Mouse (Mus musculus) cerebellum, postnatal 10 days (tissue): ENCODE measurements around the gene Nt5e.
"Not testable (repeated sequence)": the region's sequence is repeated elsewhere in the genome, so short reads cannot be mapped to it uniquely, and the experiment has no call there.

ENCODE experiments used
- DNase-seq, 2 experiments: peaks; one replicate each; pipeline ENCODE4 v3.0.0; 2021; ENCODE audit warnings: mixed read lengths in 2 of 2

Nt5e gene

GRCm38 (mm10) chr9:88326930-88327901 lies at the start of gene Nt5e:
Gene Nt5e (plus strand): TSS chr9:88327197.
- DNase-seq = peak; percentile 88 to 90

DNA sequence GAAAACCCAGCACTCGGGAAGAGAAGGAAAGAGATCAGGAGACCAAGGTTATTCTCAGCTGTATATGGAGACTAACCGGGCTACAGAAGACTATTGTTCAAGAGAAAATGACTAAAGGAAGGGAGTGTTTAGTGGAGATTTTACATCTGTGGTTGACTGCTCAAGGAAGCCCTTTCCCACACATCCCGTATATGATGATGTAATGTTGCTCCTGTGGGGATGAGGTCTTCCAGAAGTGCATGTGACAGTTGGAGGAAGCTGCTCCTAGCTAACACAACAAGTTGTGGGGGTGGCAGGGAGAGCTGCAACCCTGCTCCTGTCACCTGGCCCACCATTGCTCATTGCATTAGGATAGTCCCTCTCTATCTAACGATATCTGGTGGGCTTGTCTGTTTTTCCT lies 49.4 kb upstream of the Nt5e start:
- no peak for DNase-seq

- no peak for DNase-seq
Measured at GRCm38 (mm10) chr9:88279728-88280127, 47.3 kb upstream of the Nt5e start.

DNA sequence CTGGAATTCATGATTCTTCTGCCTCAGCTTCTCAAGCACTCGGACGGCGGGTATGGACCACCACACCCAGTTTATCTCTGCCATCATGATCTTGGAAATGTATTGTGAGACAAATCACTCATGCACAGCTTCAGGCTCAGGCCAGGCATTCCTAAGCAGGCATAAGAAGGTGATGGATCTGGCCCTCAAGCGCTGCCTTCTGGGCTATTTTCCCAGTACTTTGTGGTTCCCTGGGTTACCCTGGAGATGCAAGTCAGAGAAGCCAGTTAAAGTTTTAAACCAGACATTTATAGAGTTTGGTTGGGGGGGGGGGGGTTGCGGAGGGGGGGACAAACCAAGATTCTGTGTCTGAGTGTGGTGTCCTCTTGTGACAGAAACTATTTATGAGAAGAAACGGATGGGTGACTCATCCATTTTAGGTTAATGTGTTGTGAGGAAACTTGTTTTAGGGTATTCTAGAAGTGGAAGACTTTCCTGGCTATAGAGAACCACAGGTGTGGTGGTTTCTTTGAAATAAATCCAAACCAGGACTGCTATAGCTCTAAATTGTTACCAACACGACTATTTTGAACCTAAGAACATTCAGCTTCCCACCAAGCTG lies 37.3 kb upstream of the Nt5e start:
- DNase-seq = no peak

DNA sequence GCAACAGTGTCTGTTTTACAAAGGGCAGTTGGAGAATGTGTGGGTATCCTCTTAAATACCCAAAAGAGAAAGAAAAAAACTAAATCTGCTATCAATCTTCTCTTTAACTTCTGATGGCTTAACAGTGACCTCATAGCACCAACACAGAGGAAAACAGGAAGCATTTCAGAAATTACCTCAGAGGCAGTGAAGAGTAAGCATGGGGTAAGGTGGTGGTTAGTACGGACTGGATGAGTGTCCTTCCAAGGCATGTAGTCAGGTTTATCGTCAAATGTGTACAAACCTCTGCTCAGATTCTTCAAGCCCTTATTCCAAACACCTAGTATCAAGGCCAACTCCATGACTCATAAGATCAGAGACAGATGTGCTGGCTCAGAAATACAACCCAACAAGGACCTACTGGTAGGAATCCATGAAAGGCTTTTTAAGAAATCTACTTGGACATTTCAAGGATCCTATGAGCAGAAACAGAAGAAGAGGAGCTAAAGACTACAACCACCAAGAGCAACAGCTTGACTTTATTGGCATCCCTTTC lies 34.1 kb upstream of the Nt5e start:
- no peak for DNase-seq

DNA sequence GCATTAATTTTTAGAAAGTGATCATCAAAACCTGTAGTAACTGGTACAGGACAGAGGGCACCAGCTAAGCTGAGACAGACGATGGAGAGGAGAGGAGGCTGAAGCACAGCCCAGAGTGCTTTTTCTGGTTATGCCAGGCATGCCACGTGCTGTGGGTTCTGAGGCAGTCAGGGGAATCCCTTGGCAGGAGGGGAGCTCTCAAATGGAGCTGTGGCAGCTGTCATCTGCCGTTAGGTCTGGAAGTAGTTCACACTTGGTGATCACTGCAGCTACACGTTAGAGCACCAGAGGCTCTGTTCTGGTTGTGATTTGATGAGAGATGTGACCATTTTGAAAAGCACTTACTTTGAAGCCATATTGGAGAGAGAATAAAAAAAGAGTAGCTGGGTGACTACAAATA lies 31.2 kb upstream of the Nt5e start:
- DNase-seq = peak; percentile 67 to 74

DNA sequence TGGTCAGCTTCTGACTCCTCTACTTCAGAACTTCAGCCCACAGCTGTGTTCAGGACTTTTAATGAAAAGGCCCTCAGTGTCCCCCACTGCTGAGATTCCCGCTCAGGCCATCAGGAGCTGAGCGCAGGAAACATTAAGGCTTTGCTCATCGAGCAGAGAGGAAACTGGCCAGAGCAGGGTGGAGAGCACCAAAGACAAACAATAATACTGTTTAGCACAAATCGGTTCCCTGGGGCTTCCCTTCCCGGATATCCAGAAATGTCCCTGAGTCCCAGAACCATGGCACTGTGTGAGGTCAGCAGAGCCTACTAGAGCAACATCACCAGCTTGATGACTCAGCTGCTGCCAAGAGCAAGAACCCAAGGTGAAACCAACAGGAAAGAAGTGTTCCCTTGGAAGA lies 30.7 kb upstream of the Nt5e start:
- peak in 1 of 2 experiments; percentile 6 for DNase-seq

DNA sequence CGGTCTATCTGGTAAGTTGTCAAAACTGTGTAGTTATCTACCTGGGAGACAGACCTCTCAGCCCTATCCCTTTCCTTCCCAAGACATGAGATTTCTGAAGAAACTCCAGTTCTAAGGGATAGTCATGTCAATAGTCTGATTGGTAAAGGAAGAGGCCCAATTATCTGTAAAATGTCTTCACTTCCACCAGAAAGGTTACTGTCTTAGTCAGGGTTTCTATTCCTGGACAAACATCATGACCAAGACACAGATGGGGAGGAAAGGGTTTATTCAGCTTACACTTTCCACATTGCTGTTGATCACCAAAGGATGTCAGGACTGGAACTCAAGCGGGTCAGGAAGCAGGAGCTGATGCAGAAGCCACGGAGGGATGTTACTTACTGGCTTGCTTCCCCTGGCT lies 29.8 kb upstream of the Nt5e start:
- not testable (repeated sequence) for DNase-seq

- no peak for DNase-seq
Measured at GRCm38 (mm10) chr9:88297871-88298658, 28.9 kb upstream of the Nt5e start.

DNA sequence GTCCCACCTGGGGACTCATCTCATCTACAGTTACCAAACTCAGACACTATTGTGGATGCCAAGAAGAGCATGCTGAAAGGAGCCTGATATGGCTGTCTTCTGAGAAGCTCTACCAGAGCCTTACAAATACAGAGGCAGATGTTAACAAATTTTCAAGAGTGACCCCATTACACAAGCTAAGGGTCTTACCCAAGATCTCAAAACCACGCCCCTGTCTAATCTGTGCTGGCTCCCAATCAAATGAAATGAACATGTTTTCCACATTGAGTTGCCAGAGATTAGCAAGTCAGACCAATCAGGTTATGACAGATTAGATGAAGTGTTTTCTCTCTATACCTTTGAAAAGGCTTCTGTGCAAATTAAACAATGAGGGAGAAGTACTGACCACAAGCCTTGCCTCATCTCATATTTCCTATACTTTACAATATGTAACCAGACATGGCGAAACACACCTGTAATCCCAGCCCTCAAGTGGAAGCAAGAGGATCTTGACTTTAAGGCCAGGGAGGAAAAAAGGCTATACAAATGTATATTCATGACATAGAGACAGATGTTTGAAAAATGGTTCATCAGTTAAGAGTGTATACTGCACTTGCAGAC lies 19.9 kb upstream of the Nt5e start:
- DNase-seq = no peak

DNA sequence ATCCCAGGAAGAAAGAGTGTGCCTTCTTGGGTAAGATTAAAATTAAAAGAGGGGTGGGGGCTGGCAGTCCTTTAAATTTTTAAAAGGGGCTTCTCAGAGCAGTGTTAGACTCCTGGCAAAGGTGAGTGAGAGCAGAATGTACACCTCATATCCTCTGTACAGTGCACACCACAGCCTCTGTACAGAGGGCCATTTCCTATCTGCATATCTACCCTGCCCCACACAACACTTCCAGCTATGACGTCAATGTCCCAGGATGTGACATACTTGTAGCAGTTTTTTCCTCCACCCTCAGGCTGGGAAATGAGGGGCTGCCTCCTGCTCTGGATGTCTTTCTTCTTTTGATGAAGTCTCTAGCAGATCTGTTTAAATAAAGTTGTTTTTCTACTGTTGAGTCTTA lies 17.9 kb upstream of the Nt5e start:
- no peak for DNase-seq

GRCm38 (mm10) chr9:88319226-88319625 lies 7.8 kb upstream of the Nt5e start:
- no peak for DNase-seq

DNA sequence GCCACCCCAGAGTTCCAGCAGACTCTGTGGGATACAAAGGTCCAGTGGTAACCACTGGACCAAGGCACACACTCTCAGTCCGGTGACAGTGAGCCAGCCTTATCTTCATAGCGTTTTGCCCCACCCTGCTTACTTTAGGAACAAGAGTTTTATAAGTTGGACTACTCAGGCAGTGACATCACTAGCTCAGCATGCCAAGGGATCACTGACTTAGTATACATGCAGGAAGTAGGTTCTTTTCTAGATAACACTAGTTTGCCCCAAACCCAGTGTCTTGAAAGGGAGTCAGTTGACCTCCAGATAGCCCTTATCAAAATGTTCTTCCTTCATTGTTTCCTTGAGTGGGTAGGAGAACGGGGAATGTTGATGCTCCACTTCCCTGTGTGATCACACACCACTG lies 2.4 kb upstream of the Nt5e start:
- no peak for DNase-seq

DNA sequence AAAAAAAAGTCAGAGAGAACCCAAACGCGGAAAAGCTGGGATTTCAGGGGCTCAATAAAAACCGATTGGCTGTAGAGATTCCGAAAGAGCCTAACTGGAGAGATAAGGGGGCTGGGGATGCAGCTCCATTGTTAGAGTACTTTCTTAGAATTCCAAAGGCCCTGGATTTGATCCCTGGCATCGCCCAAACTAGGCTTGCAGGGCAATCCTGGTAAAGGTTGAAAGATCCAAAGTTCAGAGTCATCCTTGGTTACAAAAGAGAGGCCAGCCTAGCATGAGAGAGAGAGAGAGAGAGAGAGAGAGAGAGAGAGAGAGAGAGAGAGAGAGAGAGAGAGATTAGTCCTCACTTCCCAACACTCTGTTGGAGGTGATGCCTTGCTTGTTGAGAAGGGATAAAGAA lies 1.7 kb downstream of the Nt5e start:
- DNase-seq = no peak

- no peak for DNase-seq
Measured at GRCm38 (mm10) chr9:88329166-88329748, 2.3 kb downstream of the Nt5e start.

DNA sequence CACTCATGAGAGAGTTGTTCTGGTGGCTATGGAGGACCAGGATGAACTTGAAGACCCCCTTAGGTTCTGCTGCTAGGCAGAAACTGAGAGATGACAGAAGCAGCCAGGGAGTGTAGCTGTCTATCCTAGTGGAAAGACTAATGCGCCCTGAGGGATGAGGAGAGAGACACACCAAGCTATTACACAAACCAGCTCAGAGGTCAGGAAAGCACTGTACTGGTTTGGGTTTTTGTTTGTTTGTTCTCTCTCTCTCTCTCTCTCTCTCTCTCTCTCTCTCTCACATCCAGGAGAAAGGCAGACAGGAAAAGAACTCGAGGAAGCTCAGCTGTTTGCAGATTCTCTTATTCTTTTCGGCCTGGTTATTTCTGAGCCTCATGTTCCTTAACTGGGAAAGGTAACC lies 3.3 kb downstream of the Nt5e start:
- no peak for DNase-seq

DNA sequence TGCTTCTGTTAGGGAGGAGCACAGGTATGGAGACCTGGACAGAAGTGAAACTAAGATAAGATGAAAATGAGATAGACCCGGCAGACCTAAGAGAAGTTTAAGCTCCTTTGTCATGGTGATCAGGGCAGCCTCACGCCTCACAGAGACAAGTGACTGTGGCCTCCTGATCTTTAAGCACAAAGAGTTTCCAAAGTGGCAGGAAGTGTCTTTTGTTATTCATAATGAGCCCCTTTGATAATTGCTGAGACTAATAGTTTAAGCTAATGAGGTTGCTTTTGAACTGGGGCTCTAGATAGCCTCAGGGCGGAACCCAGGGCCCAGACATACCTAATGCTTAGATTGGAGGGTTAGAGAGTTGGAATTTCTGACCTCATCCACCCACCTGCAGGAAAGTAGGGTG lies 5.5 kb downstream of the Nt5e start:
- DNase-seq = no peak

GRCm38 (mm10) chr9:88335839-88336238 lies 8.8 kb downstream of the Nt5e start:
- no peak for DNase-seq

DNA sequence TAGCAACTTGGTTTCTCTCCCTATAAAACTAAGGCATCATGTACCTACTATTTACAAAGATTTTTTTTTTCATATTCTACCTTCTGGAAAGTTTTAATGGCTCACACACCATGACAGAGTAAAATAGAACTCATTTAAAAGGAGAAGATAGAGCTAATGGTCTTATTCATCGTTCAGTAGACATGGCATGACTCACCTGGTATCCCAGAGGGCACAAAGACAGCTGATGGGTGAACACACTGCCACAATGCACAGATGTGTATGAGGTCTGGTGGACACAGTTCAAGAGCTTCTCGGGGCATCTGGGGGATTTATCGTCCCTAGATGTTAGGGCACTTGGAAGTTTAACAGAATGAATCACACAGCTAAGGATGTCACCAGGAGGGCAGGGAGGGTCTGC lies 13.8 kb downstream of the Nt5e start:
- no peak for DNase-seq

- DNase-seq = no peak
Measured at GRCm38 (mm10) chr9:88342241-88342640, 15.2 kb downstream of the Nt5e start.

DNA sequence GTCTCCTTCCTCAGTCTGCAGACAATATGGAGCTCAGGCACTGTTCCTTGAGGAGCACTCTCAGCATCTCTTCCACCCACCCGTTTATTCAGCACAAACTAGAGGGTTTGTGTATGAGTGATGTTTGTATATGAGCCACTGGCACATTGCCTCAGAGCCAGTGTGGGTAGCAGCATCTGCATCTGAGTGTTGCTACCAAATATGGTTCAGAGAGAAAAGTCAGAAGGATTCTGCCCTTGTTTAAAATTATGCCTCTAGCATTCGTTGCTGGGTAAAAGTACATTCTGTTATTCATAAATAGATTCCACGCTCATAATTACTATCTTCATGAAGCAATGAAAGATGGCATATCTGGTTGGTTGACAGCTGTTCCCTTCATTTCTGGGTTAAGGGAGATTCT lies 15.7 kb downstream of the Nt5e start:
- no peak for DNase-seq

DNA sequence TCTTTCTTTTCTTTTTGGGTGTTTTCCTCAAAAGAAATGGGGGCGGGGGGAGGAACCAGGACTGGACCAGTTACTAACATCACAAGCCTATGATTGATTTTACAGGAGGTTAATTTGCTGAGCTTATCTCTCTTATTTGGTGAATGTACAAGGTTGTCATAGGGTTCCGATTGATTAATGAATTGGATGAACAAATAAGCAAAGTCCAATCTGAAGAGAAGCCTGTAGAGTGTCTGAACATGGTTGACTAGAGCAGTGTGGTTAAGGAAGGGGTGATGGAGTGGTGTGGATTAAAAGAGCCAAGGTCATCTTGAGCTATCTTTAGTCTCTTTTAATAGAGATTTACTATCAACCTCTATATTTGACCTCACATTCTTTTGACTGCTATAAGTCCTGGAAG lies 17.4 kb downstream of the Nt5e start:
- DNase-seq = no peak
